Mouse (Mus musculus) stomach, postnatal 0 days (tissue): ENCODE results near the gene Ift57.

Experiments used
- CTCF ChIP-seq: IDR thresholded peaks from 2 replicates; pipeline ENCODE4 v1.5.1; 2016; ENCODE audit warnings: antibody characterized with exemption, low read depth, mild to moderate bottlenecking, moderate library complexity
- EP300 ChIP-seq: optimal IDR thresholded peaks from 2 replicates; pipeline ENCODE3; 2016; ENCODE audit warnings: antibody characterized with exemption

DNA sequence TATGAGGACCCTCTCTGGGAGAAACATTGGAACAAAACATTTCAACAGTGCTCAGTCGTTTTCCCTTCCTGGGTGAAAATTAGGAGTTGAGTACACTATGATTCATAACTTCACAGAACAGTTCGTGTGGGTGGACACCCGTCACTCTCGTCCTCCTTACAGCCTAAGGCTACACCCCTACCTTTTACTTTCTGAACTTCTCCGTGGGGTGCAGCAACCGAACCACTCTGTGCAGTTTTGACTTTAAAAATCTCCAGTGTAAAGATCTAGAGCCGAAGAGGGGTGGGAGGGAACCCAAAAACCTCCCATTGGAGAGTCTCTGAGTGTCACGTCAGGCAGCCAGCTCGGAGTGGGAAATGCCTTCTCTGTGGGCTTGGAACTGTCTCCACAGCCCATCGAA, 107.9 kb downstream of the Ift57 start:
- no peak for TF ChIP-seq CTCF
- no peak for TF ChIP-seq EP300
